Mouse (Mus musculus) heart, postnatal 14 days (tissue): ENCODE measurements around the gene Vps37b. TPM values are rescaled to one million over a fixed set of nuclear protein-coding genes. Genes with fewer than 3 reads are reported as not detected.

ENCODE experiments used
- DNase-seq, 2 experiments: peaks; one replicate each; pipeline ENCODE4 v3.0.0; 2021 to 2022
- intact Hi-C: fragments of 180-260 bp; cut with DNase I; formaldehyde crosslinking; loops from one replicate; pipeline ENCODE4 v1.15.1; 2025
- total RNA-seq, 2 experiments: library from RNA; stranded (reverse); gene quantifications; 2 replicates each; pipeline ENCODE4 v1.2.3; 2021

The Vps37b gene
- total RNA-seq, 2 experiments from 2014 or later: 22.2 to 22.7 TPM

- DNase-seq: no peak
- intact Hi-C loops: loop anchor here (5.0 kb wide), 1 partner anchor 163 kb away; no protein-coding TSS in a partner anchor
These were observed 41.9 kb downstream of the Vps37b start for GRCm38 (mm10) chr5:123989941-123990885.

GRCm38 (mm10) chr5:123987511-123987910, 44.6 kb downstream of the Vps37b start:
- intact Hi-C loops: no loop called here

GRCm38 (mm10) chr5:123986925-123987324, 45.1 kb downstream of the Vps37b start:
- DNase-seq: no peak
- intact Hi-C loops: no loop called here

More at GRCm38 (mm10) chr5:123987511-123987910, 44.6 kb downstream of the Vps37b start:
- no peak for DNase-seq

- DNase-seq: no peak
These were observed 46.6 kb downstream of the Vps37b start for GRCm38 (mm10) chr5:123985434-123985833.

GRCm38 (mm10) chr5:123982838-123983237, 49.2 kb downstream of the Vps37b start:
- no peak for DNase-seq
- intact Hi-C loops: no loop called here

More at GRCm38 (mm10) chr5:123985434-123985833, 46.6 kb downstream of the Vps37b start:
- intact Hi-C loops: no loop called here

GRCm38 (mm10) chr5:123981250-123981554, 50.9 kb downstream of the Vps37b start:
- intact Hi-C loops: no loop called here
- DNase-seq: peak in 1 of 2 experiments; percentile 35

- intact Hi-C loops: no loop called here
- no peak for DNase-seq
These were observed 51.4 kb downstream of the Vps37b start for GRCm38 (mm10) chr5:123980521-123981249.

- intact Hi-C loops: no loop called here
- peak in 1 of 2 experiments; percentile 2 for DNase-seq
These were observed 52.1 kb downstream of the Vps37b start for GRCm38 (mm10) chr5:123979980-123980369.

- intact Hi-C loops: no loop called here
- DNase-seq: no peak
These were observed 52.7 kb downstream of the Vps37b start for GRCm38 (mm10) chr5:123979221-123979979.

- DNase-seq: peak in 1 of 2 experiments; percentile 2
- intact Hi-C loops: no loop called here
These were observed 53.9 kb downstream of the Vps37b start for GRCm38 (mm10) chr5:123978131-123978530.

GRCm38 (mm10) chr5:123977231-123977630, 54.8 kb downstream of the Vps37b start:
- no peak for DNase-seq
- intact Hi-C loops: no loop called here

GRCm38 (mm10) chr5:123975668-123976180, 56.3 kb downstream of the Vps37b start:
- DNase-seq: peak in 1 of 2 experiments; percentile 9
- intact Hi-C loops: loop anchor here (2.0 kb wide), 1 partner anchor 17 kb away; no protein-coding TSS in a partner anchor

GRCm38 (mm10) chr5:123974616-123975111, 57.4 kb downstream of the Vps37b start:
- no peak for DNase-seq
- intact Hi-C loops: loop anchor here (2.0 kb wide), 1 partner anchor 18 kb away; no protein-coding TSS in a partner anchor

GRCm38 (mm10) chr5:123974179-123974485, 57.9 kb downstream of the Vps37b start:
- intact Hi-C loops: loop anchor here (2.0 kb wide), 1 partner anchor 19 kb away; no protein-coding TSS in a partner anchor
- peak; percentile 43 to 47 for DNase-seq

GRCm38 (mm10) chr5:123973299-123974178, 58.5 kb downstream of the Vps37b start, which contains the start of gene Hip1r:
Gene Hip1r, plus strand, starts transcription at chr5:123973628.
- DNase-seq: peak; percentile 81 to 83
- intact Hi-C loops: loop anchor here (2.0 kb wide), 2 partner anchors 19 to 25 kb away; no protein-coding TSS in a partner anchor

- no peak for DNase-seq
- intact Hi-C loops: loop anchor here (2.0 kb wide), 1 partner anchor 24 kb away; no protein-coding TSS in a partner anchor
These were observed 59.6 kb downstream of the Vps37b start for GRCm38 (mm10) chr5:123972453-123972852.

GRCm38 (mm10) chr5:123970576-123970975, 61.5 kb downstream of the Vps37b start:
- no peak for DNase-seq
- intact Hi-C loops: no loop called here

- intact Hi-C loops: no loop called here
- no peak for DNase-seq
These were observed 62.9 kb downstream of the Vps37b start for GRCm38 (mm10) chr5:123969216-123969615.

GRCm38 (mm10) chr5:123968468-123968867, 63.6 kb downstream of the Vps37b start:
- no peak for DNase-seq
- intact Hi-C loops: no loop called here
